Mouse (Mus musculus) retina, adult 2 months (tissue): ENCODE measurements around the gene Hectd2.

Experiments used
- DNase-seq: peaks from one replicate; pipeline ENCODE4 v3.0.0-alpha.2; 2012; ENCODE audit warnings: low read depth, low spot score

Hectd2 gene

DNA sequence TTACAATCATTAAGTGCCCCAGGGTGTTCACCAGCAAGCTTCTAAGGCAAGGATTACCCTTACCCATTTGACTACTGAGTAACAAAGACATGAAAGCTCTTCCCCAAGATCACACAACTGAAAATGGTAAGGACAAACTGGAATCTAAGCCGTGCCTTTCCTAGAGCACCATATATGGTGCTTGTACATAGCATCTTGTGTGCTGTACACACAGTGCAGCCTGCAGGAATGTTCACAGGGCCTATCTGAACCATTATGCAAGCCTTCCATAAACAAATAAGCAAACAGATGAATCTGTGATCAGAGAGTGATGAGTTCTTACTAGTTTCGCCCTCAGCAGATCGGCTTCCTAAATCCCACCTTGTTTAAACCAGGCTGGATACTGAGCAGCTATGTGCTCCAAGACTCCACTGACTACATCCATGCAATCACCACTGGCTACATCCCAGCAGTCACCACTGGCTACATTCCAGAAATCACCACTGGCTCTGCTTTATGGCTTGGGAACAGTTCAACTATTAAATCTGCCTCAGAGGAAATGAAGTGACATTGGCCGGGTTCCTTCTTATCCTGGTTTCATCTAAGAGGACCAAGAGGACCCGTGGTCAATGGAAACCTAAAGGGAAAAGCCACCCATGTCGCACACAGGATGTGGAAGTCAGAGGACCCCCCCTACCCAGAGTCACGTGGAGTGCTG is 91.8 kb downstream of the Hectd2 start:
- no peak for DNase-seq

DNA sequence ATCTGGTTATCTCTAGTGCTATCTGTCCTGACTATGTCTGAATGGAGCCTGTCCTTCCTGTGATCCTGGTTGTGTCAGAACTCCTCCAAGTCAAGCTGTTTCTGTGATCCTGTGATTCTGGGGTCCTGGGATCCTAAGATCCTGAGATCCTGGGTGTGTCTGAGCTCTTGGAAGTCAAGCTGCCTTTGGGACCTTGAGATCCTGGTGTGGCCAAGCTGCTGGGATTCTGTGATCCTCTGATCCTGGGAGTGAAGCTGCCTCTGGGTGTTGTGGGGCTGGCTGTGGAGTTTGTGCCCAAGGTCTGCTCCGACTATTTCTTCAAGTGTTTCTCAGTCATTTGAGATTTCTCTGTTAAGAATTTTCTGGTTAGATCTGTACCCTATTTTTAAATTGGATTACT is 98.2 kb downstream of the Hectd2 start:
- DNase-seq: no peak

GRCm38 (mm10) chr19:36662734-36663133 is 108.3 kb downstream of the Hectd2 start:
- no peak for DNase-seq

DNA sequence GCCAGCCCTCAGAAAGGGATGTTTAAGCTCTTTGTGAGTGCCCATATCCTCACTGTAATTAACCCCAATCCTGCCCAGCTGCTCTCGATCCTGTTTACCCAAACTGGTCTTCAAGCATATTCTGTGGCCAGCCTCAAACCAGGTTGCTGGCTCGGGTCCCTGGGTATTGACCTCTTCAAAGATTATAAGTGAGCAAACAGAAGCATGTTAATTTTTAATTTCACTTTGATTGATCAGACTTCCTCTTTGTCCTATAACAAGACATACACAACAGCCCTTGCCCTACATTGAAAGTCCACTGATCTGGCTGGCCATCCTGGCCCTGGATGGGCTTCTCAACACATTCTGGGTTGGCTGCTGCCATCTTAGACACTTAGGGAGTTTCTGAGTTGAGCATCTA is 109.5 kb downstream of the Hectd2 start:
- DNase-seq: no peak

GRCm38 (mm10) chr19:36664417-36664816 is 110.0 kb downstream of the Hectd2 start:
- DNase-seq: no peak

DNA sequence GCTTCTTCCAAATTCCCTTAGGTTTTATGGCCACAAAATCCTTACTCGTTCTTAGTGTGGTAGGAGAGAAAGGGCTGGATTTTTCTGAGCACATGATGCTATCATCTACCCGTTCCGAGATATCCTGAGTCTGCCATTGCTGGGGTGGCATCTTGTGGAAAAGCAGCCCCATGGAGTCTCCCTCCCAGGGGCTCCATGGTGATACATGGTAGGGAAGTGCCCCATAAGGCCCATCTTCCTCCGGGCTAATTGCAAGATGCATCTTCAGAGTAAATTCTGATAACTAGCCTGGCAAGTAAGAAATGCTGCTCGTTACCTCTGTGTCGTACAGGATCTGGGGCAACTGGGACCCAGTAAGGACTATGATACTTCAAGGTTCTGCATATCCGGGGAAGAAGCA is 110.8 kb downstream of the Hectd2 start:
- no peak for DNase-seq

DNA sequence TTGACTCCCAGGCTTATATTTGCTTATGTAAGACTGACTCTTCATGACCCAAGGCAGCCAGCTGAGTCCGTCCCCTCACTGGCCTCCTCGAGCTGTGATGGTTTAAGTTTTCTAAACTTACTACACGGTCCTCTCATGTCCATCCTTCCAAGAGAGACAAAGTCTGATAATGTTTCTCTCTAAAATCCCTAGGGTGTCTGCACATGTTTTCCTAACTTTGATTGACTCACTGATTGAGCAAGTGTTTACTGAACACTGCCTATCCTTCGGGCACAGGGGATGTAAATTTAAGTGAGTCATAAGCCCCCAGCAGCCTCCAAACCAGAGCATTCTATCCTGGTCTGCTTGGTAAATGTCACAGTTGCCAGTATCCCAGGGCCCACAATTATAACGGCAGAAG is 111.2 kb downstream of the Hectd2 start:
- no peak for DNase-seq

- no peak for DNase-seq
Observed at GRCm38 (mm10) chr19:36666471-36666870, 112.0 kb downstream of the Hectd2 start.

DNA sequence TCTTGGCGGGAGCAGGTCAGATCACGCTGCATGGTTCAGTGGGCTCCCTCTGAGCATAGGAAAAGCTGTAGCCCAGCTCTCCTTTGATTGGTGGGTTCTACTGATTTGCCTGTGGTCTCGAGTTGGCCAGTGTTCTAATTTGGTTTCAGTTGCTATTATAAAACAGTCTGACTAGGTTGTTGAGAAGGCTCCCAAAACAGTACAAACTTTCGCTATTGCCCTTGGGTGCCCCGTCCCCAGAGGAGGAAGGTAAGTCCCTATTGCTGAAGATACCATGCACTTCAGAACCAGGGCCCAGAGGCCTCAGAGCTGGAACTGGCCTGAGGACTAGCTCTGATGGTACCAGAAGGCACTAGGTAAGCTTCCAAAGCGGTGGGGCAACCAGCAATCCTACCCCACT is 112.9 kb downstream of the Hectd2 start:
- DNase-seq: no peak

DNA sequence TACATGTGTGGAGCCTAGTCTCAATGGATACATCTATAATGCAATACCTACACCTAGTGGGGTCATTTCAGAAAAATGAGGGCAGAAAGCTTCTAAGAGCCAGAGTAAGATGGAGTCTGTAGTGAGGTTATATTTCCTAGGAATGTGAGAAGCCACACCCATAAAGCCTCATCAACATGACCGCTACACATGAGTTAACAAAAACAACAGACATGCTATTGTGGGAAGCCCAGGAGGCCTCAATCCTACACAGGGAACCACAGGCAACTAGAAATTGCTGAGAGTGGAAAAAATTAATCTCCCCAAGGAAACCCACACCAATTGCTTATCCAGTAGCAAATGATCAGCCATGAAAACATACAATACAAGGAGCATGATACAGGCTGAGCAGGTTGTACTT is 113.7 kb downstream of the Hectd2 start:
- DNase-seq: no peak

DNA sequence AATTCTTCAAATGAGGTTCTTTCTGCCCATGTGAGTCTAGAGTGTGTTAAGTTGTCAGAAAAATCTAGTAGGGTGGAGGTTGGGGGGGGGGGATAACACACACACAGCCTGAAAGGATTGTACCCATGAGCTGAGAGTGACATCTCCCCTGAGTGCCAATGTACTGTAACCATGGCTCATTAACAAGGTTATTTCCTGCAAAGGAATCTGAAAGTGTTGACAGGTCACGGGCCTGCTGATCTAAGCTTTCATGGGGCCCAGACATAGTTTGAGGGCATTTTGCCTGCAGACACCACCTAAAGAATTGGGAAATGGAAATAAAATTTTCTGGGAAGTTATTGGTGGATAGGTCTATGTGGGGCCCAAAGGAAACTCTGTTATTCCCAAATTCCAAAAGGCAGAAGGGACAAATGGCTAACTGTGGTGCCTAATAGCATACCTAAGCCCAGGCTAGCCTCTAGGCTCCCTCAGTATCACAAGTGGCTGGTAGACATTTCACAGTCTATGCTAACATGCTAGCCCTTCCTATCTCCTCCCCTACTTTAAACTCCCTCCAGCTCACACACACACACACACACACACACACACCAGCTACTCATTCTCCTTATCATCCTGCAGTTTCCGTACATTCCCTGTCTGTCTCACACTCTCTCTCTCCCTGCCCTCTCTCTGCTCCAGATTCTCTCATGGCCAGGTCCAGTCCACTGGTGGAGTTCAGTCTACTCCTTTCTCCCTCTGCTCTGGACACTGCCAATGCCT is 114.6 kb downstream of the Hectd2 start:
- DNase-seq: no peak

GRCm38 (mm10) chr19:36669720-36670451 is 115.4 kb downstream of the Hectd2 start:
- no peak for DNase-seq
